Mouse (Mus musculus) embryonic facial prominence, embryonic 15.5 days (tissue): ENCODE data around the gene Tiam1. TPM values are rescaled to one million over a fixed set of nuclear protein-coding genes. Genes with fewer than 3 reads are reported as not detected.

ENCODE experiments used
- ATAC-seq: fragments of 200-750 bp; cut with Nextera tagmentation; 2 replicates; pipeline ENCODE4 v1.8.0; 2017; ENCODE audit warnings: low read depth, moderate TSS enrichment; ENCODE audit not compliant: insufficient number of reproducible peaks, low FRiP score, low TSS enrichment
- H3K27ac ChIP-seq: fragments of 300-500 bp; sonication (generic); replicated peaks from 2 replicates; pipeline ENCODE4 v1.5.1; 2015; ENCODE audit warnings: mild to moderate bottlenecking, inconsistent platforms
- H3K27me3 ChIP-seq: fragments of 300-500 bp; sonication (generic); 2 replicates; pipeline ENCODE4 v1.6.1; 2015; ENCODE audit warnings: inconsistent platforms
- H3K36me3 ChIP-seq: fragments of 300-500 bp; sonication (generic); 2 replicates; pipeline ENCODE4 v1.6.1; 2015; ENCODE audit warnings: mild to moderate bottlenecking, inconsistent platforms
- H3K4me1 ChIP-seq: fragments of 300-500 bp; sonication (generic); 2 replicates; pipeline ENCODE4 v1.6.1; 2015; ENCODE audit warnings: inconsistent platforms
- H3K4me2 ChIP-seq: fragments of 300-500 bp; sonication (generic); replicated peaks from 2 replicates; pipeline ENCODE4 v1.6.1; 2015; ENCODE audit warnings: mild to moderate bottlenecking, inconsistent platforms
- H3K4me3 ChIP-seq: fragments of 300-500 bp; sonication (generic); replicated peaks from 2 replicates; pipeline ENCODE4 v1.5.1; 2015; ENCODE audit warnings: mild to moderate bottlenecking, inconsistent platforms
- H3K9ac ChIP-seq: fragments of 300-500 bp; sonication (generic); 2 replicates; pipeline ENCODE4 v1.6.1; 2015; ENCODE audit warnings: inconsistent platforms
- H3K9me3 ChIP-seq: fragments of 300-500 bp; sonication (generic); replicated peaks from 2 replicates; pipeline ENCODE4 v1.6.1; 2016; ENCODE audit warnings: inconsistent platforms
- WGBS: fragments of 180-500 bp; shearing (Covaris S2); methylation state at CpG from one replicate; pipeline ENCODE4 v1.1.7; 2015; 5-methylcytosine and 5-hydroxymethylcytosine counted together
- polyA plus RNA-seq: library from polyadenylated mRNA; unstranded; fragments of >200 nt; fragmentation: Nextera tagmentation; extraction: Ambion mirVana; gene quantifications from 2 replicates; pipeline ENCODE4 v1.2.1, GENCODE M21; 2015

The Tiam1 gene
- polyA plus RNA-seq, 1 experiment from 2014 or later = 45.3 TPM

- H3K9me3 ChIP-seq = 0 out of 2 replicates have a peak, but pooled peaks cover 5% of the 10 kb centered on the region
- H3K27ac ChIP-seq = no peak overlapping the region
- WGBS = 68% methylated on average over 20 of the region's 20 CpGs
- H3K27me3 ChIP-seq = no peaks in the 10 kb centered on the region
- peaks cover 18% of the 10 kb centered on the region for H3K36me3 ChIP-seq
- H3K9ac ChIP-seq = no peak overlapping the region
- H3K4me3 ChIP-seq = no peak overlapping the region
- no peak overlapping the region for H3K4me2 ChIP-seq
- H3K4me1 ChIP-seq = peaks cover 27% of the 10 kb centered on the region
- ATAC-seq = no peak
Observed at GRCm38 (mm10) chr16:89872011-89872942, 271.3 kb downstream of the Tiam1 start.

- Histone ChIP-seq H3K4me2 (no peak overlapping the region), H3K4me1 (peaks cover 27% of the 10 kb centered on the region), H3K4me3 (no peak overlapping the region), H3K27ac (no peak overlapping the region), H3K27me3 (no peaks in the 10 kb centered on the region), H3K9me3 (0 out of 2 replicates have a peak, but pooled peaks cover 5% of the 10 kb centered on the region), H3K9ac (no peak overlapping the region), H3K36me3 (peaks cover 16% of the 10 kb centered on the region)
- no peak for ATAC-seq
- 79% methylated on average over 13 of the region's 13 CpGs for WGBS
Observed at GRCm38 (mm10) chr16:89871382-89871781, 272.2 kb downstream of the Tiam1 start.

- no peaks in the 10 kb centered on the region for H3K27me3 ChIP-seq
Observed at GRCm38 (mm10) chr16:89870059-89870458, 273.5 kb downstream of the Tiam1 start.

GRCm38 (mm10) chr16:89868502-89868901 is 275.1 kb downstream of the Tiam1 start:
- Histone ChIP-seq H3K4me1 (peaks cover 15% of the 10 kb centered on the region; the same call in 1 of the 2 replicates), H3K27me3 (no peaks in the 10 kb centered on the region), H3K36me3 (peaks cover 9% of the 10 kb centered on the region; the same call in 1 of the 2 replicates), H3K27ac (no peak overlapping the region), H3K4me2 (no peak overlapping the region), H3K4me3 (no peak overlapping the region), H3K9me3 (no peaks in the 10 kb centered on the region), H3K9ac (no peak overlapping the region)
- WGBS = 82% methylated on average over 3 of the region's 3 CpGs
- no peak for ATAC-seq

More at GRCm38 (mm10) chr16:89870059-89870458, 273.5 kb downstream of the Tiam1 start:
- 93% methylated on average over 6 of the region's 6 CpGs for WGBS
- H3K27ac ChIP-seq = no peak overlapping the region
- no peak overlapping the region for H3K4me2 ChIP-seq
- ATAC-seq = no peak
- peaks cover 9% of the 10 kb centered on the region; the same call in 1 of the 2 replicates for H3K36me3 ChIP-seq
- no peak overlapping the region for H3K4me3 ChIP-seq
- peaks cover 27% of the 10 kb centered on the region for H3K4me1 ChIP-seq
- H3K9me3 ChIP-seq = no peaks in the 10 kb centered on the region
- H3K9ac ChIP-seq = no peak overlapping the region

GRCm38 (mm10) chr16:89867212-89867829 is 276.2 kb downstream of the Tiam1 start:
- Histone ChIP-seq H3K27ac (no peak overlapping the region), H3K4me3 (no peak overlapping the region), H3K36me3 (peaks cover 9% of the 10 kb centered on the region; the same call in 1 of the 2 replicates), H3K4me1 (peaks cover 6% of the 10 kb centered on the region; the same call in 1 of the 2 replicates), H3K9ac (no peak overlapping the region), H3K27me3 (no peaks in the 10 kb centered on the region), H3K4me2 (no peak overlapping the region), H3K9me3 (no peaks in the 10 kb centered on the region)
- ATAC-seq = no peak
- WGBS = 92% methylated on average over 26 of the region's 26 CpGs

- Histone ChIP-seq H3K36me3 (peaks cover 11% of the 10 kb centered on the region; the same call in 1 of the 2 replicates), H3K27me3 (no peaks in the 10 kb centered on the region), H3K27ac (no peak overlapping the region), H3K4me3 (no peak overlapping the region), H3K9ac (no peak overlapping the region), H3K9me3 (no peaks in the 10 kb centered on the region), H3K4me2 (no peak overlapping the region), H3K4me1 (peaks cover 17% of the 10 kb centered on the region)
- no peak for ATAC-seq
- 70% methylated on average over 17 of the region's 17 CpGs for WGBS
Observed at GRCm38 (mm10) chr16:89865136-89865535, 278.4 kb downstream of the Tiam1 start.

- peaks cover 17% of the 10 kb centered on the region for H3K4me1 ChIP-seq
- H3K27me3 ChIP-seq = no peaks in the 10 kb centered on the region
- no peak overlapping the region for H3K27ac ChIP-seq
- 57% methylated on average over 3 of the region's 3 CpGs for WGBS
- no peak for ATAC-seq
- H3K36me3 ChIP-seq = peaks cover 12% of the 10 kb centered on the region; the same call in 1 of the 2 replicates
- no peak overlapping the region for H3K9ac ChIP-seq
- H3K9me3 ChIP-seq = no peaks in the 10 kb centered on the region
- H3K4me2 ChIP-seq = no peak overlapping the region
- no peak overlapping the region for H3K4me3 ChIP-seq
Observed at GRCm38 (mm10) chr16:89864710-89865109, 278.9 kb downstream of the Tiam1 start.

GRCm38 (mm10) chr16:89863264-89863663 is 280.3 kb downstream of the Tiam1 start:
- no peak overlapping the region for H3K4me2 ChIP-seq
- H3K9me3 ChIP-seq = no peaks in the 10 kb centered on the region
- H3K27me3 ChIP-seq = no peaks in the 10 kb centered on the region
- H3K9ac ChIP-seq = no peak overlapping the region
- H3K4me3 ChIP-seq = no peak overlapping the region
- no peak overlapping the region for H3K27ac ChIP-seq
- peaks cover 17% of the 10 kb centered on the region for H3K4me1 ChIP-seq
- WGBS = 56% methylated on average over 5 of the region's 5 CpGs
- no peak for ATAC-seq
- H3K36me3 ChIP-seq = peaks cover 12% of the 10 kb centered on the region; the same call in 1 of the 2 replicates

GRCm38 (mm10) chr16:89861531-89861930 is 282.0 kb downstream of the Tiam1 start:
- H3K4me2 ChIP-seq = no peak overlapping the region
- H3K27me3 ChIP-seq = no peaks in the 10 kb centered on the region
- no peak overlapping the region for H3K9ac ChIP-seq
- H3K9me3 ChIP-seq = no peaks in the 10 kb centered on the region
- peaks cover 17% of the 10 kb centered on the region for H3K4me1 ChIP-seq
- WGBS = 59% methylated on average over 5 of the region's 5 CpGs
- H3K27ac ChIP-seq = peak overlapping the region; percentile 61; the same call in 1 of the 2 replicates
- H3K36me3 ChIP-seq = 0 out of 2 replicates have a peak, but pooled peaks cover 3% of the 10 kb centered on the region
- ATAC-seq = no peak
- no peak overlapping the region for H3K4me3 ChIP-seq

GRCm38 (mm10) chr16:89860708-89861107 is 282.9 kb downstream of the Tiam1 start:
- 26% methylated on average over 6 of the region's 6 CpGs for WGBS
- ATAC-seq = 0 out of 2 replicates have a peak, but pooled peaks have one; percentile 29
- H3K27ac ChIP-seq = 0 out of 2 replicates have a peak overlapping the region, but pooled peaks have one; percentile 28

GRCm38 (mm10) chr16:89857666-89858065 is 285.9 kb downstream of the Tiam1 start:
- ATAC-seq = no peak
- no peaks in the 10 kb centered on the region for H3K27me3 ChIP-seq
- H3K4me2 ChIP-seq = no peak overlapping the region
- H3K27ac ChIP-seq = no peak overlapping the region
- 79% methylated on average over 3 of the region's 3 CpGs for WGBS
- H3K4me1 ChIP-seq = peaks cover 17% of the 10 kb centered on the region
- no peak overlapping the region for H3K4me3 ChIP-seq
- H3K36me3 ChIP-seq = 0 out of 2 replicates have a peak, but pooled peaks cover 3% of the 10 kb centered on the region
- H3K9me3 ChIP-seq = no peaks in the 10 kb centered on the region
- H3K9ac ChIP-seq = no peak overlapping the region

More at GRCm38 (mm10) chr16:89860708-89861107, 282.9 kb downstream of the Tiam1 start:
- Histone ChIP-seq H3K4me1 (peaks cover 17% of the 10 kb centered on the region), H3K4me2 (no peak overlapping the region), H3K27me3 (no peaks in the 10 kb centered on the region), H3K9ac (no peak overlapping the region), H3K4me3 (no peak overlapping the region), H3K9me3 (no peaks in the 10 kb centered on the region), H3K36me3 (0 out of 2 replicates have a peak, but pooled peaks cover 3% of the 10 kb centered on the region)
